Mouse (Mus musculus): ENCODE measurements around the gene Chst10. TPM values are rescaled to one million over a fixed set of nuclear protein-coding genes. Genes with fewer than 3 reads are reported as not detected.

Chst10 gene
- total RNA-seq, 2 experiments from 2014 or later: 71.1 to 76.5 TPM

DNA sequence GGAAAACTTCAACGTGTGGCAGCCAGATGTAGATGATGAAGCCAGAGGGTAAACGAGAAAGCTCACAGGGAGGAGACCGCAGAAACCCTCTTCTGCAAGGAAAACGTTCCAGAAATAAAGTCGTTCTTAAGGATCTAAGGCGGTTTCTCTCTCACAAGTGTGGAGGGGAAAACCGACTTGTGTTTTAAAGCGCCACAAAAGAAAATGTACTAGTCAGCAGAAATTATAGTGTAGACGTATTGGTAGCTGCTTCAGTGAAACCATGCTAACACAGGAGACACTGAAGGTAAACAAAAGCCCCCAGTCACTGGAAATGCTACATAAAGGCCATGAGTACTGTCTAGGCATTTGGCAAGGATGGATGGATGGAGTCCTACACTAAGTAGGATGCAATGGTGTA, 80.7 kb downstream of the Chst10 start:
- no peak for DNase-seq (ENCODE audit: low spot score in 2 of 2)

DNA sequence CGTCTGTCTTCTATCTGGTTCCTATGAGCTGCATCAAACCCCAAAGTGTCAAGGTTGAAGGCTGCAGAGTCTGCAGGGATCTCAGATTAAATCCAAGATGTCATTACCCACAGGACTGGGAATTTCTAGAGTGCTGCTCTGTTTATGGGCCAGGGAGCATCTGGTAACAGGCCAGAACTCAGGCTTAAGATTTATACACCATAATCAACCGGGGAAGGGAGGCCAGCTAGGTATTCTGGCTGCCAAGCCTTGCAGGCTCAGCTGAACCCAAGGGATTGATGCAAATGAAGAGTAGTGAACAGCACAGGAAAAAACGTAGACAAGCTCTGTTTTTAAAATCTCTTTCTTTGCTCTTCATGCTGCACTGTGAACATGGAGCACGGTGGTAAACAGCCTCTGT, 81.7 kb downstream of the Chst10 start:
- DNase-seq (ENCODE audit: low spot score in 2 of 2): no peak

Other genes with a start within 250 kb of the Chst10 start
- gene Aff3, start 233.2 kb downstream of the Chst10 start, total RNA-seq (2021): 100 to 1,000 TPM; 103 to 107 TPM
- gene Lonrf2, start 61.5 kb downstream of the Chst10 start, total RNA-seq (2021): 100 to 1,000 TPM; 122 to 124 TPM
- gene Nms, start 41.0 kb upstream of the Chst10 start, total RNA-seq (2021): not detected
- gene Pdcl3, start 87.4 kb upstream of the Chst10 start, total RNA-seq (2021): 10 to 100 TPM; 38.7 to 41.3 TPM

All from left cerebral cortex, adult 18-20 months (tissue).